Mouse (Mus musculus): ENCODE measurements around the gene Tmem179b.

GRCm38 (mm10) chr19:8734334-8734733, 39.9 kb downstream of the Tmem179b start:
- TF ChIP-seq CTCF (conservative IDR thresholded peaks at IDR 0.05; ENCODE audit: insufficient read depth, insufficient read length, low read depth, low read length) (no peak), POLR2A (IDR thresholded peaks at IDR 0.05; ENCODE audit: low read depth, low read length) (no peak)
